Mouse (Mus musculus) adrenal gland (tissue): ENCODE measurements around the gene Gm30083.

ENCODE experiments used
- intact Hi-C: fragments of 180-260 bp; cut with DNase I; formaldehyde crosslinking; loops from one replicate; pipeline ENCODE4 v1.15.1; 2025
- long read RNA-seq, 2 experiments: library from polyadenylated mRNA; unstranded; transcript quantifications; one replicate each; pipeline ENCODE4 v2.0.0; 2020; ENCODE audit warnings: borderline replicate concordance in 1 of 2; ENCODE audit not compliant: insufficient replicate concordance in 1 of 2

The Gm30083 gene
- long read RNA-seq, experiment 1, result 0 reads
- long read RNA-seq, experiment 2, result 0 reads

DNA sequence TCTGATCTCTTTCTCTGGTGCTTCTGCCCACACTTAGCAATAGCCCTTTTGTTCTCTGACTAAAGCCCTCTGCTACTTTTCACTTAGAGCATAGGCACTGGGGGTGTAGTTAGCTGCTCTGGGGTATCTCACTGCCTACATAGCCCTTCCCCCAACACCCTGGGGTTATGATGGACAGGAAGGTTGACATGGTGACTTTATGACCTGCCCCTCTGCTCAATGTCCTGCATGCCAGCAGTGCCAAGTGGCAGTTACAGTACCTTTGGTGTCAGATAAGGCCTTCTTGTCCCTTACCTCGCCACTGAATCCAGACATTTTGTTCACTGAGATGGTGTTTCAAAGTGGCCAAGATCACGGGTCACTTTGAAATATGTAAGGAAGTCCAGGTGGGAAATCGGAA is at the start of gene Gm30083:
TSS of gene Gm30083 (minus strand) at position 120 of the 400 bp plus-strand sequence.
- intact Hi-C loops, result no loop called here

DNA sequence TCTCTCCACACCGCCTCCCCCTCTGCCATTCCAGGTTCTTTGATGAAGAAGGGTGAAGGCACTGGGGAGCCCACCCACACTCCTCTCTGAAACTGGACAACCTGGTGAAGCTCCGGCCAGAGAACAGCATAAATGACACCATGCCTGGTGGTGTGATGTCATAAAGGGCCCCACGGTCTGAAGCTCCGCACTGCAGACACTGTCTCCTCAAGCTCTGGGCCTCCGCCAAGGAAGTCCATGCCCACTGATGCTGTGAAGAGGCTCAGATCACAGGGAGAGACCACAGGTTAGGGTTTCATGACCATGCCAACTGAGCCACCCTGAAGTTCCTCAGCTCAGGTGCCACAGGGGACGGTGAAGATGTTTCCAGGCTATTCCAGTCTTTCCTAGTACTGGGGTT is 37.5 kb upstream of the Gm30083 start, which contains the start of gene Antxrl:
TSS of gene Antxrl (plus strand) at position 192 of the 400 bp plus-strand sequence.
- intact Hi-C loops, result no loop called here

DNA sequence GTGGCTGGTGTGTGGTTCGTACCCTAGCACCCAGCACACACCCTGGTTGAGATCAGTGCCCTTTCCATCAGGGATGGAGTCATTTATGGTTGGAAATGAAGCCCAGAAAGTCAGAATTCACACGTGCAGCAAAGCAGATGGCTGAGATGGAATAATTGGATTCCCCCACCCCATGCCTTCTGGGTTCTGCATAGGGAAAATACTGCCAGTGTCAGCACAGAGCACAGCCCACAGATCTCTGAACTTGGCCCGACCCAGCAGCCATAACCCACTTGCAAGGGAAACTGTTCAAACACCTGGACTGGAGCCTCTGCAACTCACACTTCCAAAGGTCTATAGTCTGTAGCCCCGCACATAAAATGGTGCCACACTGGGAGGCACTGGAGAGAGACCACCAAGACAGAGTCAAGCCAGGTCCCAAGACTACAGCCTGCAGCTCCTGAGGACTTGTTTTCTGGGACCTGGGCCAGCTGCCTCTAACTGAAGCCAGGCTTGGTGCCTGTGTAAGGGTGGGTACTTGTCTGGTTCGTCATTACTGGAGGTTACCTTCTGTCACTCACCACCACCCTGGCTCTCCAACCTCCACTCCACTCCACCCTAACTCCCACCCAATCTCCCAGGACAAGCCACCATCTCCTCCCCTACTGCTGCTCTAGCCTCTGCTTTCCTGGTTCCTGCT is 35.3 kb upstream of the Gm30083 start:
- intact Hi-C loops, result no loop called here

- intact Hi-C loops, result no loop called here
Observed at GRCm38 (mm10) chr14:34043341-34043740, 28.4 kb upstream of the Gm30083 start.

DNA sequence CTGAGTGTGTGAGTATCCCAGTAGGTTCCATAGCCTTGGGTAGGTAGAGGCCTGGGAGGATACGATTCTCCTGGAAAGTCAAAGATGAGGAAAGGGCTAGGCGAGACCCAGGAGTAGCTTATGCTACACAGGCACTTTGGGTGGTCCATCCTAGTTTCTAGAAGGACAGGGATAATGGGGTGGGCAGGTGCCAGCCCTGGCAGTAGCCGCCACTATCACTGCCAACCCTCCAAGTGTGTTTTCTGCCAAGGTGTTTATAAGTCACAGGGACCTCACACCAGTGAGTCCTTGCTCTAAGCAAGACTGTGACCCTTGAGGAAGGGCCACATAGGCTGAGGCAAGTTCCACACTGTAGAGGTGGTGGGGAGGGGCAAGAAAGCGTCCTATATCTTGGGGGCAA is 26.3 kb upstream of the Gm30083 start:
- intact Hi-C loops, result no loop called here

DNA sequence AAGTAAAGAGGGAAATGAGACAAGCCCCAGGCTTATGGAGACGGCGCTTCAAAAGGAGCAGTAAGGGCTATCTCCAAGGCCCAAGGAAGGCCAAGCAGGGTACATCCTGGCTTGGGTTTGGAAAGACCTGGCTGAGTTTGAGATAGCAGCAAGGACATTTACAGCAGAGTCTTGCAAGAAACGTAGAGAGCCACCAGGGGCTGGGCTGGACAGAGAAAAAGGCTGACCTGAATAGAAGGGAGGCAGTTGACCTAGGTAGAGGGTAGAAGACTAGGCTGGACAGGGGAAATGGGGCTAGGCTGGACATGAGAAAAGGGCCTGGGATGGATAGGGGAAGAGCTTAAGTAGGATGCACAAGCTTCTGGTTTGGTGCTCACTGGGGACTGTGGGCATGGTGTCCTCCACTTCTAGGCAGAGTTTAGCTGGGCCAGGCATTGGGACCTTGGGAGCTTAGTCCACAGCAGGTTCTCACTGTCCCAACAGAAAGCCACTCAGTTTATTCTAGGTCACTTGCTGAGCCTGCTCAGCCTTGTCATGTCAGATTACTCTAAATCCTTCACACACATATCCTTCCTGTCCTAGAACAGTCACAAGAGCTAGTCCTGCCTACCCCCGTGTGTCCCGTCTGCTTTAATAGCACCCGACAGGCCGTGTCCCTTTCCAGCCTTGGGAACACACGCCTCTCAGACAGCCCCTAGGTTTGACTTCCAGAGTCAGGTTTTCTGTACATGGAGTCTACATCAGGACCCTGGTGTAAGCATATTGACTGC is 19.0 kb upstream of the Gm30083 start:
- intact Hi-C loops, result no loop called here

- intact Hi-C loops, result no loop called here
Observed at GRCm38 (mm10) chr14:34026710-34027109, 11.7 kb upstream of the Gm30083 start.

DNA sequence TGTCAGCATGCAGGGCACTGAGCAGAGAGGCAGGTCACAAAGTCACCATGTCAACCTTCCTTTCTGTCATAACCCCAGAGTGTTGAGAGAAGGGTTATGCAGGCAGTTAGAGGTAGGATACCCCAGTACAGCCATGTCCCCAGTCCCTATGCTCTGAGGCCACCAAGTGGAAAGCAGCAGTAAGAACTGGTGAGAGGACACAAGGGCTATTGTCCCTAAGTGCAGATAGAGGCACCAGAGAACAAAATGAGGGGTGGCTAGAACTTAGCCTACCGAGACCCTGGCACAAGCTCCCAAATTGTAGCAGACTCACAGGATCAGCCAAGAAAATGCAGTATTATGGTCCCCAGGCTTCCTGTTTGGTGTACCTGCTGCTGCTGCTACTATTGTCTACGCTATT is 2.0 kb upstream of the Gm30083 start:
- intact Hi-C loops, result no loop called here

DNA sequence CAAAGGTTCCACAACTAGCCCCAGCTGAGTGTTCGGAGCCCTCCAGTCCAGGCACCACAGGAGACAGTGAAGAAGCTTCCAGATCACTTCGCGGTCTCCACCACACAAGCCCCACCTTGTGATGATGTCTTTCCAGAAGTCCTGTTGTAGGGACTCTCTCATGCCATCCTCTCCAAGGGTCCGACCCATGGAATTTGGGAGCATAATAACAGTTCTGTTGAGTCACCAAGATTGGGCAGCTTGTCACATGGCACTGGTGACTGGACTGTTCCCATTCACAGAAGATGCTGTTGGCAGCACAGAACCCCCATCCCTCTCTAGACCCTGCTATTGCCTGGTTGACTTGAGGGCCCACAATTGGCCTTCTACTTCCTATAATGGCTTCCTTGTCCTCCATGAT is 1.4 kb upstream of the Gm30083 start, which contains the start of gene Gm5460:
TSS of gene Gm5460 (plus strand) at position 378 of the 400 bp plus-strand sequence.
- intact Hi-C loops, result no loop called here

GRCm38 (mm10) chr14:34002358-34002757 is 12.6 kb downstream of the Gm30083 start:
- intact Hi-C loops, result no loop called here

- intact Hi-C loops, result no loop called here
Observed at GRCm38 (mm10) chr14:34001445-34001844, 13.5 kb downstream of the Gm30083 start.

DNA sequence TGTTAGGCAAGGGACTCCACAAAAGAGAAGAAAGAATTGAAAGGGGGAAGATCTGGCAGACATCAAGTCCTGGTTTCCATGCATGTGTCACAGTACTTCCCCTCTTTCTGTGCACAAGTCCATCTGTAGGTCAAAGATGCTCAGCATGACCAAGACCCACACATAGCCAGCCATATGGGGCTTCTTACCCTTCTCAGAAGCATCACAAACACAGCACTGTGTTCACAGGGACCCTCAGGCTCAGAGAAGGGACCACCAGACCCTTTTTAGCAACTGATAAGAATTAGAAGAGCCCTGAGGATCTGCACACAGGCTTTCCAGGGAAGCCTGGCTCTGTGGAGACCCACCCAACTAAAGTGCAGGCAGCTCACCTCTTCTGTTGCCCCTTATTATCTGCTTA is 14.9 kb downstream of the Gm30083 start:
- intact Hi-C loops, result no loop called here

DNA sequence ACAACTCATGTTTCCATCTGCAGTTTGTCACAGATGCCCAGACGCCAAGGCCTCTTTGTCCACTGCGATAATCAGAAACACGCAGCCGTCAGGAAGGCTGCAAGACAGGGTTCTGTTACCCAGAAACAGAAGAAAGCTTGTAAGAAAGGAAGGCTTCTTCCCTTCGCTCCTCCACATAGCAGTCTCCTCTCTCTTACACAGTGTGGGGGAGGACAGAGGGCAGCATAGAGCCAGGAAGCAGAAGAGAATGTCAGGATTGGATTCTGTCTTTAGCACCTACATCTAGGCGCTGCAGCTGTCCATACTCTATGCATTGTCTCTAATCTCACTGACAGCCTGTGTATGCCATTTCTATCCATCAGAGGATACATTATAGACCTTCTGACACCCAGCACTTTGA is 17.6 kb downstream of the Gm30083 start:
- intact Hi-C loops, result no loop called here

DNA sequence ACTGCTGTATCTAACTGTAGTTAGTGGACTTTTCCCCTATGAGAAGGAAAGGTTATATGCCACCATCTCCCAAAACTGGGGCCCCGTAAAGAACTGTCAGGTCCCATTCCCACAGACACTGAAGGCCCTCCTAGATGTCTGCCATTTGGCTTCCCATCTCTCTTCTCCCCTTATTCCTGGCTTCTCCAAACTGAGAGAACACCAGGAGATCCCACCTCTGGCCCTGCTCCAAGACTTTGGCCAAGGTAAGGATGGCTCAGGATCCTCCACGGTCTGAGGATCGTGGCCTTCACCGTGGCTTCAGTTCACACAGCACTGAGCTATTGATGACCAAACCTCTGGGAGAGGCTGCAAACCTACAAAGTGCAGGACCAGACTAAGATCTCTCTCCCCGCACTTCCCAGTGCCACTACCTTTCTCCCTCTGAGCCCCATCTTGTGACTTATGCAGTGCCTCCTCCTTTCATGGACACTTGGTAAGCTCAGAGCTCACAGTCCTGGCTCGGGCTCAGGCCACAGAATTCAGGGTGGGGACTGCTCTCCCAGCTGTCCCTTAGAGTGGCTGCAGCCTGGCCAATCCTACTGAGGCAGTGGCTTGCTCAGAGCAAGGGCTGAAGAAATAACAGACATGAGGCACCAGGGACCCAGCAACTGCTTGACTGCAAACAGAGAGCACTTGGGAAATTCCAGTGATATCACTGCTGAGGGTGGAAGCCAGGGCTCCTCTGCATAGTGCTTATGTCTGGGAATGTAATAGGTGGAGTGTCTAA is 21.3 kb downstream of the Gm30083 start:
- intact Hi-C loops, result no loop called here

DNA sequence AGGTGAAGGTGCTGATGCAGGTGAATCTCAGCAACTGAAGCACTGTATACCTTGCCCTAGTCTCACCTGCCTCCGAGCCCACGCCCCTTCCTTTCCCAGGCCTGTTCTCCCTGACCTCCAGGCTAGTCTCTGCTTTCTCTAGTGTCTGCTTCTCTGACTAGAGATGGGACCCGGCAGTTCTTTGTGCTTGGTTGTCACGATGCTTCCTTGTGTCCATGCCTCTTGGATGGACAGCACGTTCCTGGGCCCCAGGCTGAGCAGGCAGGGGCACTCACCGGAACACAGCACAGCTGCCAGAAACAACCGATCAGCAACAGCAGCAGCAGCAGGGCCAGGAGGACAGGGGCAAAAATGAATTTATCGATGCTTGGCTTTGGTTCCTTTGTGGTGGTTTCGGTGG is 21.9 kb downstream of the Gm30083 start:
- intact Hi-C loops, result no loop called here

- intact Hi-C loops, result no loop called here
Observed at GRCm38 (mm10) chr14:33991971-33992370, 23.0 kb downstream of the Gm30083 start.

GRCm38 (mm10) chr14:33989201-33989600 is 25.8 kb downstream of the Gm30083 start:
- intact Hi-C loops, result no loop called here

- intact Hi-C loops, result no loop called here
Observed at GRCm38 (mm10) chr14:33978604-33979059, 36.4 kb downstream of the Gm30083 start, which contains the start of gene Zfp488. TSS of gene Zfp488 (minus strand) at chr14:33978764.

DNA sequence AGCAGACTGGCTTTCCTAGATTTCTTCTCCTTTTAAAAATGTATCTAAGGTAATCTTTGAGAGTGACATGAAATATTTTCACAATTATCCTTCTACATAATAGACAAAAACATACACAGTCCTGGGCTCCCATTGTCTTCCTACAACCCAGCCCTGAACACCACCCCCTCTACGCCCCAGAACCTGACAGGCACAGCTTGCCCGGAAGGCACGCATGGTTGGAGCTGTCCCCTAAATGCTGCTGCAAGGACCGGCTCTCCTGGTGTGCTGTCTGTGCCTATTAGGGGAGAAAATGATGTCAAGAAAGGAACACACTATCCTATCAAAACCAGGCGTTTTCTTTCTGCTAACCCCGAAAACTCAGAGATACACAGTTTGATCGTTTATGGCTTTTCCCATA is 37.2 kb downstream of the Gm30083 start:
- intact Hi-C loops, result no loop called here

DNA sequence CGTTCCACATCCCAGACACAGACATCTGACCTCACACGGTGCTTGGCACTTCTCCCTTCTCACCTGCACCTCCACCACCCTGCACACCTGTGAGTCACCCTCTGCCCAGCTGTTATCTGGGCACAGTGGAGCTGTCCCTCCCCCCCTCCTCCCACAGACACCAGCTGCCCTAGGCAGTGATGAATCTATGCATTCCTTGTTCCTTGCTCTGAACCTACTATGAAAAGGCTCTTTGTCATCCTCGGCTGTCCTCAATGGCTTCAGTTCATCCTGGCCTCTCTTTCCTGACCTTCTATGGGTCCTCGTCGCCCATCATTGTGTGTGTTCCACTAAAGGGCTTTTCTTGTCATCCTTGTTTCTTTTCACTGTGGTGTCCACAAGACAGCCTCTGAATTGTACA is 40.2 kb downstream of the Gm30083 start:
- intact Hi-C loops, result no loop called here

- intact Hi-C loops, result no loop called here
Observed at GRCm38 (mm10) chr14:33972679-33973078, 42.3 kb downstream of the Gm30083 start.

GRCm38 (mm10) chr14:33965675-33966074 is 49.3 kb downstream of the Gm30083 start:
- intact Hi-C loops, result loop anchor here (10.0 kb wide), 1 partner anchor 109 kb away; no protein-coding TSS in a partner anchor
